Mouse (Mus musculus) liver, postnatal 0 days (tissue): ENCODE measurements around the gene Arhgap29. TPM values are rescaled to one million over a fixed set of nuclear protein-coding genes. Genes with fewer than 3 reads are reported as not detected.
A peak's percentile ranks its signal among the peaks of the same experiment; 100 is the strongest.

ENCODE experiments used
- ATAC-seq: fragments of 200-750 bp; cut with Nextera tagmentation; 2 replicates; pipeline ENCODE4 v1.8.0; 2017; ENCODE audit warnings: mild to moderate bottlenecking, moderate library complexity
- DNase-seq: peaks from one replicate; pipeline ENCODE4 v3.0.0-alpha.2; 2016
- H3K27ac ChIP-seq: fragments of 300-500 bp; sonication (generic); 2 replicates; pipeline ENCODE4 v1.5.1; 2014; ENCODE audit warnings: antibody characterized with exemption, moderate library complexity, mild to moderate bottlenecking, low read depth
- H3K27me3 ChIP-seq: fragments of 300-500 bp; sonication (generic); 2 replicates; pipeline ENCODE4 v1.6.1; 2014; ENCODE audit warnings: low read length, control low read depth, mixed read lengths; ENCODE audit not compliant: insufficient read depth
- H3K36me3 ChIP-seq: fragments of 300-500 bp; sonication (generic); replicated peaks from 2 replicates; pipeline ENCODE4 v1.6.1; 2014; ENCODE audit warnings: mild to moderate bottlenecking, control low read depth, low read length, moderate library complexity, mixed read lengths; ENCODE audit not compliant: insufficient read depth
- H3K4me1 ChIP-seq: fragments of 300-500 bp; sonication (generic); 2 replicates; pipeline ENCODE4 v1.6.1; 2014; ENCODE audit warnings: antibody characterized with exemption, mild to moderate bottlenecking, control low read depth; ENCODE audit not compliant: insufficient read depth
- H3K4me2 ChIP-seq: fragments of 300-500 bp; sonication (generic); 2 replicates; pipeline ENCODE4 v1.6.1; 2014; ENCODE audit warnings: low read depth, mild to moderate bottlenecking, low read length, moderate library complexity, mixed read lengths
- H3K4me3 ChIP-seq: fragments of 300-500 bp; sonication (generic); 2 replicates; pipeline ENCODE4 v1.5.1; 2014; ENCODE audit warnings: low read depth, low read length
- H3K9ac ChIP-seq: fragments of 300-500 bp; sonication (generic); replicated peaks from 2 replicates; pipeline ENCODE4 v1.6.1; 2014; ENCODE audit warnings: mild to moderate bottlenecking, moderate library complexity
- H3K9me3 ChIP-seq: fragments of 300-500 bp; sonication (generic); 2 replicates; pipeline ENCODE4 v1.6.1; 2016; ENCODE audit warnings: mild to moderate bottlenecking, control low read depth, low read length, mixed read lengths
- CTCF ChIP-seq: sonication (generic); IDR thresholded peaks from 2 replicates; pipeline ENCODE4 v1.5.1; 2016; ENCODE audit warnings: antibody characterized with exemption, low read depth
- EP300 ChIP-seq: IDR thresholded peaks from 2 replicates; pipeline ENCODE4 v1.6.1; 2016; ENCODE audit warnings: antibody characterized with exemption, low read depth, mild to moderate bottlenecking
- WGBS: fragments of 180-500 bp; shearing (Covaris S2); extraction: QIAGEN DNeasy Blood & Tissue Kit; methylation state at CpG from one replicate; pipeline ENCODE4 v1.1.7; 2014; ENCODE audit not compliant: insufficient replicate concordance; 5-methylcytosine and 5-hydroxymethylcytosine counted together
- polyA plus RNA-seq: library from polyadenylated mRNA; unstranded; fragments of >200 nt; fragmentation: Nextera tagmentation; extraction: Ambion mirVana; gene quantifications from 2 replicates; pipeline ENCODE4 v1.2.1, GENCODE M21; 2015

The Arhgap29 gene
- polyA plus RNA-seq, 1 experiment from 2014 or later: 10.4 TPM

- H3K9ac ChIP-seq: no peak overlapping the region
- no peak overlapping the region for H3K27ac ChIP-seq
- H3K9me3 ChIP-seq: no peaks in the 10 kb centered on the region
- DNase-seq: no peak
- 79% methylated on average over 6 of the region's 6 CpGs for WGBS
- H3K27me3 ChIP-seq: no peaks in the 10 kb centered on the region
- no peak overlapping the region for H3K4me2 ChIP-seq
- TF ChIP-seq EP300 (no peak), CTCF (no peak)
- peak; percentile 64 for ATAC-seq
- no peaks in the 10 kb centered on the region for H3K36me3 ChIP-seq
- H3K4me3 ChIP-seq: no peak overlapping the region
- peaks cover 8% of the 10 kb centered on the region; the same call in 1 of the 2 replicates for H3K4me1 ChIP-seq
These were observed 15.3 kb upstream of the Arhgap29 start for GRCm38 (mm10) chr3:121937036-121937435.

GRCm38 (mm10) chr3:121939658-121940057 lies 12.7 kb upstream of the Arhgap29 start:
- H3K27me3 ChIP-seq: no peaks in the 10 kb centered on the region
- no peaks in the 10 kb centered on the region for H3K9me3 ChIP-seq
- no peak for ATAC-seq
- no peak overlapping the region for H3K27ac ChIP-seq
- no peak overlapping the region for H3K4me3 ChIP-seq
- no peaks in the 10 kb centered on the region for H3K36me3 ChIP-seq
- peaks cover 8% of the 10 kb centered on the region; the same call in 1 of the 2 replicates for H3K4me1 ChIP-seq
- 70% methylated on average over 1 of the region's 1 CpGs for WGBS
- TF ChIP-seq EP300 (no peak), CTCF (no peak)
- H3K4me2 ChIP-seq: no peak overlapping the region
- no peak overlapping the region for H3K9ac ChIP-seq
- DNase-seq: no peak

GRCm38 (mm10) chr3:121940094-121940889 lies 12.0 kb upstream of the Arhgap29 start:
- ATAC-seq (no peak), DNase-seq (no peak)
- Histone ChIP-seq H3K4me2 (no peak overlapping the region), H3K36me3 (no peaks in the 10 kb centered on the region), H3K27me3 (no peaks in the 10 kb centered on the region), H3K9me3 (no peaks in the 10 kb centered on the region), H3K4me1 (peaks cover 8% of the 10 kb centered on the region; the same call in 1 of the 2 replicates), H3K4me3 (no peak overlapping the region), H3K9ac (no peak overlapping the region), H3K27ac (no peak overlapping the region)
- 54% methylated on average over 8 of the region's 8 CpGs for WGBS
- TF ChIP-seq EP300: no peak
- no peak for TF ChIP-seq CTCF

- ATAC-seq: no peak
- no peak for DNase-seq
- Histone ChIP-seq H3K27ac (no peak overlapping the region), H3K36me3 (no peaks in the 10 kb centered on the region), H3K9me3 (no peaks in the 10 kb centered on the region), H3K9ac (no peak overlapping the region), H3K4me2 (no peak overlapping the region), H3K4me3 (no peak overlapping the region), H3K27me3 (no peaks in the 10 kb centered on the region), H3K4me1 (0 out of 2 replicates have a peak, but pooled peaks cover 2% of the 10 kb centered on the region)
- 83% methylated on average over 11 of the region's 11 CpGs for WGBS
- no peak for TF ChIP-seq CTCF
- no peak for TF ChIP-seq EP300
These were observed 11.1 kb upstream of the Arhgap29 start for GRCm38 (mm10) chr3:121941204-121941745.

- TF ChIP-seq EP300 (no peak), CTCF (no peak)
- 40% methylated on average over 2 of the region's 2 CpGs for WGBS
- Histone ChIP-seq H3K27me3 (no peaks in the 10 kb centered on the region), H3K4me2 (no peak overlapping the region), H3K27ac (peak overlapping the region; percentile 64; the same call in 1 of the 2 replicates), H3K9ac (no peak overlapping the region), H3K4me3 (no peak overlapping the region), H3K9me3 (no peaks in the 10 kb centered on the region), H3K4me1 (0 out of 2 replicates have a peak, but pooled peaks cover 3% of the 10 kb centered on the region), H3K36me3 (no peaks in the 10 kb centered on the region)
- peak; percentile 97 for ATAC-seq
- peak; percentile 36 for DNase-seq
These were observed 6.4 kb upstream of the Arhgap29 start for GRCm38 (mm10) chr3:121945957-121946356.

- TF ChIP-seq EP300 (no peak), CTCF (no peak)
These were observed 5.6 kb upstream of the Arhgap29 start for GRCm38 (mm10) chr3:121946765-121947164.

More at GRCm38 (mm10) chr3:121946765-121947164, 5.6 kb upstream of the Arhgap29 start:
- Histone ChIP-seq H3K27me3 (no peaks in the 10 kb centered on the region), H3K9ac (no peak overlapping the region), H3K9me3 (no peaks in the 10 kb centered on the region), H3K4me1 (0 out of 2 replicates have a peak, but pooled peaks cover 3% of the 10 kb centered on the region), H3K27ac (no peak overlapping the region; the same call in 1 of the 2 replicates), H3K36me3 (no peaks in the 10 kb centered on the region), H3K4me2 (no peak overlapping the region), H3K4me3 (no peak overlapping the region)
- ATAC-seq (peak; percentile 54), DNase-seq (peak; percentile 24)
